Mouse (Mus musculus): ENCODE measurements around the gene Nt5c2.

Nt5c2 gene

DNA sequence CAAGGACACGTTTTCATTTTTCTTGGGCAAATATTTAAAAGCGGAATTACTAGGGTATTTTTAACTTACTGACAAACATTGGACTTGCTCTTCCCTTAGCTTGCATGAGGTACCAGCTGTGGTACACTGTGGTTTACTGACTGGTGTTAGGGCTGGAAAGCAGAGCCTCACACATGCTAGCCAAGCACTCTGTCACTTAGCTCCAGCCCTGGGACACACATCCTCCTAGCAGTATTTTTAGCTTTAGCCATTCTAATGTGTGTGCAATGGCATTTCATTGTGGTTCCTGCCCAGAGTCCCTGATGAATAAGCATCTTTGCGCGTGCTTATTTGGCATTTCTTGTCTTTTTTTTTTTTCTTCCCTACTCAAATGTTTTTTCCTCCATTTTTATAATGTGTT lies 80.9 kb downstream of the Nt5c2 start:
- in situ Hi-C loops (cut with MboI; ENCODE audit: low sequenced_read_pairs), result no loop called here

DNA sequence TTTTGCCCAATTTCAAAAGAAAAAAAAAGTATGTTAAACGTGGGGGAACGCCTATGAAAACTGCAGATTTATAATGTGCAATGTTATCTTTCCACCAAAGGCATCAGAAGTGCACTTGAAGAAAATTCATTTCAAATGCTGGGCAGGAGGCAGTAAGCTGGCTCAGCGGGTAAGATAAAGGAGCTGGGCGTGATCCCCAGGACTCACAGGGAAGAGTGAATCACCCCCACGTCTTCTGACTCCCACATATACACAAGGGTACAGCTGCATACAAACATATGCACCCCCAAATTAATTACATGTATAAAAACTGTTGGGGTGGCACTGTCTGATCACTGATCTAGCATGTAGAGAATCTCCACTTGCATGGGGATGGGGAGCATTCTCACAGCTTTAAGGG lies 82.3 kb downstream of the Nt5c2 start:
- in situ Hi-C loops (cut with MboI; ENCODE audit: low sequenced_read_pairs), result no loop called here

DNA sequence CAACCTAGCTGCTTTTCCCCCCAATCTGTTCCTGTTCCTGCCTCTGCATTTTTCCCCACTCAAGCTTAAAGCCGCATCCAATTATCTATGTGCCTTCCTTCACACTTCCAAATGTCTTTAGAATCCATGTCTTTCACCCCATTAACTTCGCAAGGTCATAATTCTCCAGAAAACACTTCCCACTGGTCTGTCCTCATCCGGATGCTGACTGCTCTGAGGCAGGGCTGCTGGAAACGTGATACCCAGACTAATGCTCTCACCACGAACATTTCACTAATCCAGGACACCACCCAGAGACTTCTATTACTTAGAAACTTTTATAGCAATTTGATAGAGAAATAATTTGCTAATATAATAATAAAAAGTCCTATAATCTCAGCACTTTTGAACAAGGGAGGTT lies 84.9 kb downstream of the Nt5c2 start:
- in situ Hi-C loops (cut with MboI; ENCODE audit: low sequenced_read_pairs), result no loop called here

DNA sequence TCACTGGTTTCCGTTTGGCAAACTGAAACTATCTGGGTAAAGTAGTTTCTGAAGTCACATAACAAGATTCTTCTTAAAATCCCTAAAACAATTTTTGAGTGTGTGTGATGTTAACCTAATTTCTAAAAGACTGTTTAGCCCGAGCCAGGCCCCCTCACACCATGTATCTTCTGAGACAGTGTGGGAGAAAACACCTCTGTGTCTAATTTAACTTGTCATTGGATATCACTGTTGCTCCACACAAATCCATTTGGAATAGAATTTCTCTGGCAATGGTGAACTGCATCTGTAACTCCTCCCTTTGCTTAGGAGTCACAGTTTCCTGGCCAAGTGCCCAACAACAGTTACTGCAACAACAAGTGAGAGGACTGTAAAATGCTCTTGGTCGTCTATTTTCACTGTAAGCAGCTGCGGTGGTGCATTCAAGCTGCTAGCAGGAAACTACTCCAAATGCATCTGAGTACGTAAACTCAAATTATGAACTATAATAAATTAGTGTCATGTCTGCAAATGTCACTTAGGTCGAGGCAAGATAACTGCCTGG lies 85.8 kb downstream of the Nt5c2 start:
- in situ Hi-C loops (cut with MboI; ENCODE audit: low sequenced_read_pairs), result no loop called here

DNA sequence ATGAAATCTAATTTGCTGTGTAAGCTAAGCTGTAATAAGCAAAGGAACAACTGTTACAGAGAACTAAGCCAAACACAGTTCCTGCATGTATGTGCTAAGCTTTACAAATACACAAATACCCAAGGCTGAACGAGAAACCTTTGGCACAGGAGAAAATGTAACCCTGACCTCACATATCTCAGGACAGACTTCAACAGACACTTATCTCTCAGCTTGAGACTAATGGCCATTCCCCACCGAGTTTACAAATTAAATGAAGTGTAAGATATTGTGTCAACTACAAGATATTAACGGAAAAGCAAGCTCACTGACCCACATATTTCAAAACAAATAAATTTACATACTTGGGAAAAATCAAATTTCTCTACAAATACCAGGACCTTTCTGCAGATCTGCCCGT lies 86.8 kb downstream of the Nt5c2 start:
- in situ Hi-C loops (cut with MboI; ENCODE audit: low sequenced_read_pairs), result no loop called here

DNA sequence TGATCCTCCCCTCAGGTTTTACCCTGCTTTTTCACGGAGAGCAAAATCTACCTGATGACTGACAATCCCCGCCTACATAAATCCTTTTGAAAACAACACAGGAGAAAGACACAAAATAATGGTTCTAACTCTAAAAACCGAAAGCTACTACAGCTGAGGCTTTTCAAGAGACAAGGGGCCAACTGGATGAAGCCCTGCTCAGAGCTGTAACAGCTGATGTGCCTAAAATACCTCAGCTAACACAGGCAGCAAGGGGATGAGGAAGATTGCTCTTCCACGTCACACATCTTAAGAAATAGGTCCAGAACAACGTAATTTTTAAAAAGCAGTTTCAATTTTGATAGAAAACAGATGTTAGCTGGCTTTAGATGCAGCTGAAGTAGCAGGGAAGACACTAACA lies 88.0 kb downstream of the Nt5c2 start:
- in situ Hi-C loops (cut with MboI; ENCODE audit: low sequenced_read_pairs), result no loop called here

DNA sequence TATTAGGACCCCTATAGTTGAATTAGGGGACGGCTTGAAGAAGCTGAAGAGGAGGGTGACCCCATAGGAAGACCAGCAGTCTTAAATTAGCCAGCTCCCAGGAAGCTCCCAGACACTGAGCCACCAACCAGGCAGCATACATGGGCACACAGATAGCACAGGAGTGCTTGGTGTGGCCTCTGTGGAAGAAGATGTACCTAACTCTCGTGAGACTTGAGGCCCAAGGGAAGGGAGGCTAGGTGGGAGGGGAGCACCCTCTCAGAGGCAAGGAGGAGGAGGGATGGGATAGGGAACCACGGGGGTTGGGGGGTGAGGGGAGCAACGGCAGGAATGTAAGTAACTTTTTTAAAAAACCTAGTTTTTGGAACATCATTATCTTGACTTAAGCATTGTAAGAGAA lies 88.6 kb downstream of the Nt5c2 start:
- in situ Hi-C loops (cut with MboI; ENCODE audit: low sequenced_read_pairs), result no loop called here

DNA sequence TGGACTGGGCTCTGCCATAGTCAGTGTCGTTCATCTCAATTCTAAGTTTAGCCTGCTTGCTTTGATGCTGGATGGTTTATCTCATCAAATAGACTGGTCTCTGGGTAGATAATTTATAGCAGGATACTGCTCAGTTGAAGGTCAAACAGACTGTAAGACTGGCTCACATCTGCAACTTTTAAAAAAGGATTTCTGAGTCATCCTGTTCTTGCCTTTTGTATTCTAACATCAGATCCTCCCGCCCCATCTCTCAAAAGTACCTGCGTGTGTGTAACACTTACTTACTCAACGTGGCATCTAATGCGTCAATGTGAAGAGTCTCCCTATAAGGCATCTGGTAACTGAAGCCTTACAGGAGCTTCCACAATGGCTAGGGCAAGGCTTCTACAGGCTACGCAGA lies 94.4 kb downstream of the Nt5c2 start:
- in situ Hi-C loops (cut with MboI; ENCODE audit: low sequenced_read_pairs), result no loop called here

DNA sequence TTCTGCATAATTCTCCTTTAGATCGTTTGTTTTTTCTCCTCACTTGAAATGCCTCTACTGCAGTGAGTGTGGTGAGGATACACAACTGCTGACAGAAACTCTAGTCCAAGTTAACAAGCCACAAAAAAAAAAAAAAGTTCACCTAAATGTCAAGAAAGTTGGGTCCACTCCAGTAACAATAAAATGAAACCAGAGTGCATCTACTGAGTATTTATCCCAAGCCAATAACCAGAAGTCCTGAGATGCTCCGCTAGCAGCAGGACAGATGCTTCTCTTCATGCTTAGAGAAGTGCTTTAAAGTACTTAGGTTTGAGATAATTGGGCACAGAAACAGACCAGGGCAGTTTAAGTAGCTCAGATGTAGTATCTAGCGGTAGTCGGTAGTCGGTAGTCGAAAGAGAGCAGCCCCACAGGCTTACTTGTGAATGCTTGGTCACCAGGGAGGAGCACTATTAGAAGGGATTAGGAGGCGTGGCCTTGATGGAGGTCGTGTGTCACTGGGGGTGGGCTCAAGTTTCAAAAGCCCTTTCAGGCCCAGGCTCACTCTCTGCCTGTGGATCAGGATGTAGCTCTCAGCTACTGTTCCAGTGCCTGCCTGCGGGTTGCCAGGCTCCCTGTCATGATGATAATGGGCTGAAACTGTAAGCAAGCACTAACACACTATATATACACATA lies 99.4 kb downstream of the Nt5c2 start:
- in situ Hi-C loops (cut with MboI; ENCODE audit: low sequenced_read_pairs), result no loop called here

DNA sequence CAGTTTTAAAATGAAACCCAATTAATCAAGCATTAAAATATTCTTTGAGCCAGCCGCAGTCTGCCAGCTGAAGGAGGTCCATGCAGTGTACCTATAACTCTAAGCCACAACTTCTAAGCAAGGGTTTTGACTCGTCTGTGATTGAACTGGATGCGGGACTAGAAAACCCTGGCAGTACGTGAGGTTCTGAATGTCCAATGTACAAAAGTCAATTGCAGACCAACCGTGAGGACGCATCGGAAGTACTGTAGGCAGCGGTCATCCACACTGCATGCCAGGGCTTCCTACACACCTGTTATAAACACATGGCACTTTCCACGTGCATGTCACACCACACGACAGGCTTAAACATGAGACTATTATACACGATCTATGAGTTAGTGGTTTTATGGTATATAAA lies 101.3 kb downstream of the Nt5c2 start:
- in situ Hi-C loops (cut with MboI; ENCODE audit: low sequenced_read_pairs), result no loop called here

DNA sequence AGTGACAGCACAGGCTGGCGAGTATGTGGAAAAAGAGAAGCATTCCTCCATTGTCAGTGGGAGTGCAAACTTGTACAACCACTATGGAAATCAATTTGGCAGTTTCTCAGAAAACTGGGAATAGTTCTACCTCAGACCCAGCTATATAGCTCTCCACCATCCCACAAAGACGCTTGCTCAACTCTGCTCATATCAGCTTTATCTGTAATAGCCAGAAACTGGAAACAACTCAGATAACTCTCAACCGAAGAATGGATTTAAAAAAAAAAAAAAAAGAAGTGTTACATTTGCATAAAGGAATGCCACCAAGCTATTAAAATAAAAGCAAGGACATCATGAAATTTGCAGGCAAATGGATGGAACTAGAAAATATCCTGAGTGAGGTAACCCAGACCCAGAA lies 103.5 kb downstream of the Nt5c2 start:
- in situ Hi-C loops (cut with MboI; ENCODE audit: low sequenced_read_pairs), result no loop called here

DNA sequence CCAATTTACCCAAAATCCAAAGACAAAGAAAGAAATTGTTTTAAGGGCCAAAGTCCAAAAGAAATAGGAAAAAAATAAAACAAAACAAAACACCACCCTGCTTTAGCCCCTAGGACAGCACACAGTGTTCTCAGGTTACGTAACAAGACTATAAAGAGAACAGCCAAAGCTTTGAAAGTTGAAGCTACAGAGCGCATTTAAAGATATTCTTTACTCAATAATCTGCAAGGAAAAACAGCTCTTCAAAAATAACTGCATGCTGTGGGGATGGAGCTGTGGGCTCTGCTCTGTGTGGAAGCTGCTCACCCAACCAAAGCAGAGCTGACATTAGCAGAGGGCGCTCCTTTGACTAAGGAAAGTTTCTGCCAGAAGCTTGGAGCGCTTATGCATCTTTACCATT lies 106.0 kb downstream of the Nt5c2 start:
- in situ Hi-C loops (cut with MboI; ENCODE audit: low sequenced_read_pairs), result no loop called here

DNA sequence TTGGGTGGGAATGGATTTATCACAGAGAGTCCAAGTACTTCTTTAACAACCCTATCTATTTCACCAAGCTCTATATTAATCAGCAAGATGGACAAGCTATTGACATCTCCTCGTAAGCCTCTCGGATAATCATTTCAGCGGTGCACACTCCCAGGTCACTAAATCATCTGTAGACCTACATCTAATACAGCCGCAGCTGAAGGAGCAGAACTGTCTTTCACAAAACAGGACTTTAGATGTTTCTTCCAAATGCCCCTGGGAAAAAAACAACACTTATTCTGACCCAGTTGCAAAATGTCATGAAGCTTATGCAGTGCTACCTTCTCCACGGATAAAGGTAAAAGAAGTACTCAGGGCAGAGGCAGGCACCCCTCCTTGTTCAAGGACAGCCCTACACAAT lies 106.7 kb downstream of the Nt5c2 start:
- in situ Hi-C loops (cut with MboI; ENCODE audit: low sequenced_read_pairs), result no loop called here

DNA sequence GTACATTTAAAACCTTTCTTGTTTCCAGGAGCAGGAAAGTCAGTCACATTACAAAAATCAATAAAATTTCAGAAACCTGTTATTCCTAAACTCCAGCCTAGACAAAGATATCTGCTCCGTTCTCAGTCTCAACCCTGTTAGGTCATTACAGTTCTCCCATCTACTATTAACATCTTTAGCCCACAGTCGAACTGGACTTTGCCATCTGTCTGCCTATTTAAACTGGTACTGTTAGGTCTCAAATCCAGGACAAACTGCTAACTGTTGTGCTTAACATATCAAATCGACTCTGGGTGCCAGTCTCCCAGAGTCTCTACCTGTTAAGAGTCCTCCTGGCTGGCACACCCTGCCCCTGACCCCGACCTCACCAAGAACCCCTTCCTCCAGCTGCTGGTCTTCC lies 109.0 kb downstream of the Nt5c2 start:
- in situ Hi-C loops (cut with MboI; ENCODE audit: low sequenced_read_pairs), result no loop called here

DNA sequence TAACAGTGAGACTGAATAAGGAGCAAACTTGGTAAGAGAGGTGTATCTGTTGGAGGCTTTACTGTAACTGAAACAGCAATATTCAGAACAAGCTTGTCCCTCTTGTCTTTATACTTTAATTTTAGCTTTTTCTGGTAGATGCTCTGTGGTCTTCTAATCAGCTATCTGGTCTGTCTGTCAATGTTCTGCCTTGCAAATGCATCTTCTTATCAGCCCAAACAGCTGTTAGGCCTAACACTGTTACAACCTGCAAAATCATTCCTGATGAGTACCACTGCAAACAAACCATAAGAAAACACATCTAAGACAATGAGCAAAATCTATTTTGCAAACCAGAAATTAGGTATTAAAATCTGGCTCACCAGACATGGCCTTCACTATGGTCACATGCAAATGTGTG lies 109.6 kb downstream of the Nt5c2 start:
- in situ Hi-C loops (cut with MboI; ENCODE audit: low sequenced_read_pairs), result no loop called here

DNA sequence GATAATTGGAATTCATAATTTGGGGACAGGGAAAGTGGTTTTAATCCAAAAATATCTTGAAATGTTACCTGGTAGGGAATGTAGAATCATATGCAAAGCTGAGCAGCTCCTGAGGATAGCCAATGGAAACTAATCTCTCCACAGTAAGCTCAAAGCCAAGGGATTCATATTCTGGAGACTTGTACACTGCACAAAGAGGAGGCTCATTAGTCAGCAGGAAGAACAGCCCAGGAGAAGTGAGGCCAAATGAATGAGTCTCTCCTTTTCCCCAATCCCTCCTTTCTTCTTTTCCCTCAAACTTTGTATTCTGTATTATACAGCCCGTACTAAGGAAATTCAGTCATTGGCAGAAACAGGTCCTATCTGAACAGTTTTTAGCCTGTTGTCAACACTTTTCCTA lies 110.0 kb downstream of the Nt5c2 start:
- in situ Hi-C loops (cut with MboI; ENCODE audit: low sequenced_read_pairs), result no loop called here

DNA sequence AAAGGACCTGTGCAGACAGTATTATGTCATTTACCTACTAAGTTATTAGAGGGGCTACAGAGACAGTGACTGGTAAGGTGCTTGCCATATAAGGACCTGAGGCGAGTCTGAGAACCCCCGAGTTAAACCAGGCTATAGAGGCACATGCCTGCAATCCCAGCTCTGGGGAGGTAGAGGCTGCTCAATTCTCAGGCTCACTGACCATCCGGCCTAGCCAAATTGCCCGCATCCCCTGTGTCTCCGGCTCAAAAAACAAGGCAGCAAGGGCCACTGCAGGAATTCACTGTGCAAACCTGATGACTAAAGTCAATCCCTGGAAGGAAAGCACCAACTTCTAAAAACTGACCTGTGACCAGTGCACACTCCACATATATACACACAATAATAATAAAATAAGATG lies 111.6 kb downstream of the Nt5c2 start:
- in situ Hi-C loops (cut with MboI; ENCODE audit: low sequenced_read_pairs), result no loop called here

DNA sequence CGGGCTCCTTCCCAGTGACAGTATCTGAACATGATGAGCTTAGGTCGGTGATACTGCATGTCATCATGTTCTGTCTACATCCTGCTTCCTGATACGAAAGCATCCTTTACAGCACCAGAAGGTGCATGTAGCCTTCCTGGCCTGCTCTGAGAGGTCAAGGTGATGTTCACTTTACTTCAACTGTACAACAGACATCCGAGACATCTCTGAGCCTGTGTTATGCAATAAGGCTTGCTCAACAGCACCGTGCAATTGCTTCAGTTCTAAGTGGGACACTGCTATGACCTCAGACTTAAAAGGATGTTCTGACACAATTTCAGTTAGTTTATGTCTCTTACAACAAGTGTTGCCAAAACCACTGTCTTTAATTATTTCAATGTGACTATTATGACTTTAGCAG lies 113.6 kb downstream of the Nt5c2 start:
- in situ Hi-C loops (cut with MboI; ENCODE audit: low sequenced_read_pairs), result no loop called here

DNA sequence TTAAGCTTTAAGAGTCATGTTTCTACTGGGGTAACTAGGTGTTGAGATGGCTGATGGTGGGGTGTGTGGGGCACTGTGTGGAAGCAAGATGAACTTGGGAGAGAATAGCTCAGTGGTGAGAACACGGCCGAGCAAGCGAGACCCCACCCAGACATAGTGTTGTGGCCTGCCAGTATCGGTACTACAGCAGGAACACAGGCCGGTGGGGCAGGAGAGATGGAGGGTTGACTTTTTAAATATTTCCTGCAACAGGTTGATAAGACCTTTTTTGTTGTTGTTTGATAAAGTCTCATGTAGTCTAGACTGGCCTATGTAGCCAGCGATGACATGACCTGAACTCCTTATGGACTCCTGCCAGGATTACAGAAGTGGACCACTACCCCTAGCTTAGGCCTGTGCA lies 114.2 kb downstream of the Nt5c2 start:
- in situ Hi-C loops (cut with MboI; ENCODE audit: low sequenced_read_pairs), result no loop called here

DNA sequence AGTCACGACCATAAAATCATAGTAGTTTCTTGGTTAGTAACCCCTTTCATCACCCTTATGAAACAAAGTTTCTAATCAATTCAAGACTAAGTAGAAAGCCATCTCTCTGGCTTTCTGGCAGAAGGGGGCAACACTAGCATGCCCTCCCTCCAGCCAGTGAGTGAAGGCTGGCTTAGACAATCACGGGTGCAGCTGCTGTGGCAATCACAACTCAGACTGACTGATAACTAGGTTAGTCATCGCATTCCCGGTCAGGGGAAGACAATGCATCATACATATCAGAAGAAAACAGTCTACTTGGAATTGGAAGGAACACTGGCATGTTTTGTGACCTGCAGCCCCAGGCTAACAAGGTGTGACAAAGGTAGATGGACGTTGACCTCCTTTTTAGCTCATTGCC lies 115.1 kb downstream of the Nt5c2 start:
- in situ Hi-C loops (cut with MboI; ENCODE audit: low sequenced_read_pairs), result no loop called here

DNA sequence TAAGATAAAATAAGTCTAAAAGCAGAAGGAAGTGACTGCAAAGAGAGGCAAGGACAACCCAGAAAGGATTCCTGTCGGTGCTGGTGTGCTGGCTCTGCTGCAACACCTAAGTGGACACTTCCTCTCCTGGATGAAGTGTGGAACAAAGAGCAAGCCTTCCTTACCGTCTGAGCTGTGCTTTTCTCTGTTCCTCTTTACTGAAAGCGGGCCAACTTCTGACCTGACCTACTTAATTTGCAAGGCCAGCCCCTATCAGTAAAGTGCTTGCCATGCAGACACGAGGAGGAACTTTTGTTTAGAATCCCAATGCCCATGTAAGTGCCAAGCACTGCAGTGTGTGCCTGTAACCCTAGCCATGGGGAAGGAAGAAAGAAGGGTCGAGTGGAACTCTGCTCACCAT lies 115.6 kb downstream of the Nt5c2 start:
- in situ Hi-C loops (cut with MboI; ENCODE audit: low sequenced_read_pairs), result no loop called here

DNA sequence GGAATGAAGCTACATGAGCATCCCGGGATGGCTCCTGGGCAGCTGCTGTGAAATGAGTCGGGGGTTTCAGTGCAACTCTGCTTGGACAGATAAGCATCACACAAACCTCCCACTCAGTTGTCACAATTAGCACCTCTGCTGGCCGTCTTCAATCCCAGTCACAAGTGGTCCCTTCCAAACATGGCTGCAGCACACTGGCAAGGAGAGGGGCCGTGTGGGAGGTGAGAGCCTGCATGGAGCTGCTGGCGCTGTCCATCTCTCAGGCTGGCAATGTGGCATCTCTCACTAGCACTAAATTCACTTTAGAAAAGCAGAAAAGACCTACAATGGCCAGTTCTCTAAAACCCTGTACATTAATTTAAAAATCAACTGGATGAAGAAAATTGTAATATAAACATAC lies 116.7 kb downstream of the Nt5c2 start:
- in situ Hi-C loops (cut with MboI; ENCODE audit: low sequenced_read_pairs), result no loop called here

DNA sequence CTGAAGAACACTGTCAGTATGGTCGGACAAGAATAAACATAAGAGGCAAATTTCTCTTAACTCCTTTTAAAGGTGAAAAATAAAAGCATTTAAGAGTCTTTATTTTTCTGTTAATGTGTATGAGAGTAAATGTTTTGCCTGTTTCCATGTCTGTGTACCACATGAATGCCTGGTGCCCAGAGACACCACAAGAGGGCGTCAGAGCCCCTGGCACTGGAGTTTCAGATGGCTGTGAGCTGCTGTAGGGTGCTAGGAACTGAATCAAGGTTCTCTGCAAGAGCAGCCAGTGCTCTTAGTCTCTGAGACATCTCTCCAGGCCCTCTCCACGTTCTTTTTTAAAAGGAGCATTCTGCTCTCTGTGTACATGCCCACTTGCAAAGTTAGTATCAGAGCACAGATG lies 117.8 kb downstream of the Nt5c2 start:
- in situ Hi-C loops (cut with MboI; ENCODE audit: low sequenced_read_pairs), result no loop called here

All from CH12F3 (cell line).